In the genomic region with DNA sequence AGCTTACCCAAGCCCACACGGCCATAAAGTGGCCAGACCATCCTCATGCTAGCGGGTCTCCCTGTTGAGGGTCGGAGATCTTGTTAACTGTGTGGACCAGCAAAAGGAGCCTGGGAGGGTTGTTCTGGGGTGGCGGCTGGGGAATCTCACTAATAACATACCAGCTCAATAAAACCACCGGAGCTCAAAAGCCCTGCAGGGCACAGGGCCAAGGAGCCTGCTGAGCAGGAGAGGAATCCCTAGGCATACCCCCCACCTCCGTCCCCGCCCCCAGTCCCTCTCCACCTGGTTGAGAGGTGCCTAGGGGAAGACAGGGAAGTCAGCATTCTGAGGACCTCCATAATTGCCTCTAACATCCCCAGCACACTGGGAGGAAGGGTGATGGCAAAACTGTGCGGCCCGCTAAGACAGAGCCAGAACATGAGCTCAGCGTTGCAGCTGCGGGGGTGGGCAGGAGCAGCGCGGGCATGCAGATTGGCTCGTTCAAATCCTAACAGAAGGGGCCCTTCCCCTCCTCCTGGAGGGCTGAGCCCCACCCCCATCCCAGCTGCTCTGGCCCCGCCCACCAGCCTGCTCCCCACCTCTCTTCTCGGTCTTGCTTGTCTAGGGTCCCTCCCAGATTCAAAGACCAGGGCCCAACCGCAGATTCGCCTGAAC, we compare ENCODE assay signal across 9 mouse cellular contexts. TPM values are rescaled to one million over a fixed set of nuclear protein-coding genes. Genes with fewer than 3 reads are reported as not detected.
DNase-seq lines count a peak whose midpoint lies in the region; ATAC-seq and TF ChIP-seq lines count a peak whose summit lies in the region.
"Had no signal": no experiment of that assay in that cellular context is flagged by ENCODE, and none has a peak within 500 bp of the region (broad histone marks: within the 10 kb centered on the region; RNA-seq: fewer than 3 reads in every experiment).

No protein-coding gene starts in this region.

- H3K4me2 ChIP-seq in liver, embryonic 12.5 days = peak overlapping the region; percentile 24; the same call in 1 of the 2 replicates

- H3K4me3 ChIP-seq in gastrocnemius, adult 2 months = peak overlapping the region; percentile 51
- H3K4me3 ChIP-seq in liver, embryonic 12.5 days = no peak overlapping the region

- TF ChIP-seq CTCF in gastrocnemius, adult 2 months (IDR thresholded peaks at IDR 0.05) = no peak

- no peak overlapping the region for H3K9ac ChIP-seq in liver, embryonic 12.5 days

- peak; percentile 72 for DNase-seq in gastrocnemius, adult 2 months
- DNase-seq in gastrocnemius, adult 18-20 months (ENCODE audit: low spot score) = no peak
- peak; percentile 88 for DNase-seq in embryo, embryonic 10.5 days (ENCODE audit: low spot score)
- peak; percentile 63 to 83 for DNase-seq in gastrocnemius, postnatal 4 days (ENCODE audit: low spot score in 2 of 2)
- peak; percentile 80 for DNase-seq in kidney, postnatal 10 days
- peak; percentile 84 for DNase-seq in retina, embryonic 14.5 days (ENCODE audit: low spot score)

- 51% methylated on average over 17 of the region's 18 CpGs for WGBS in liver, embryonic 12.5 days (ENCODE audit: insufficient replicate concordance)

- H3K36me3 ChIP-seq in liver, embryonic 12.5 days = peaks cover 18% of the 10 kb centered on the region

- no peaks in the 10 kb centered on the region for H3K27me3 ChIP-seq in liver, embryonic 12.5 days (replicated peaks)

- intact Hi-C loops in gastrocnemius, adult 2 months (cut with DNase I) = no loop called here

- peaks cover 21% of the 10 kb centered on the region for H3K4me1 ChIP-seq in liver, embryonic 12.5 days

- peak overlapping the region; percentile 64 for H3K27ac ChIP-seq in gastrocnemius, adult 2 months
- H3K27ac ChIP-seq in liver, embryonic 12.5 days = no peak overlapping the region

- peak; percentile 41 for ATAC-seq in liver, embryonic 12.5 days
- no peak for ATAC-seq in inflammation-experienced regulatory T-cells, adult 6 months

- H3K9me3 ChIP-seq in liver, embryonic 12.5 days (replicated peaks) = no peaks in the 10 kb centered on the region

RNA-seq across cellular contexts. Expression of a gene that starts 20.6 kb away (rescaled TPM):
- 1 to 10 TPM; 2.8 to 4.5 TPM for total RNA-seq in gastrocnemius, adult 2 months (2021)
- 1 to 10 TPM; 2.7 to 3.9 TPM for total RNA-seq in gastrocnemius, adult 18-20 months (2021)
- 10 to 100 TPM; 33.7 to 34.6 TPM for total RNA-seq in gastrocnemius, postnatal 4 days (2021)
- polyA plus RNA-seq in liver, embryonic 12.5 days (2016; fragmentation: Nextera tagmentation; extraction: Ambion mirVana) = 3.4 TPM in 2 replicates
- polyA plus RNA-seq in inflammation-experienced regulatory T-cells, adult 6 months (2017; shearing (Covaris generic)) = under 1 TPM in 1 of 3 experiments, not detected in 2; 0.17 TPM

RNA-seq across cellular contexts. Expression of a gene that starts 28.4 kb away (rescaled TPM):
- total RNA-seq in gastrocnemius, adult 2 months (2021) = not detected
- total RNA-seq in gastrocnemius, adult 18-20 months (2021) = not detected
- not detected for total RNA-seq in gastrocnemius, postnatal 4 days (2021)
- polyA plus RNA-seq in liver, embryonic 12.5 days (2016; fragmentation: Nextera tagmentation; extraction: Ambion mirVana) = 0.29 TPM in 1 of 2 replicates, not detected in the other
- not detected for polyA plus RNA-seq in inflammation-experienced regulatory T-cells, adult 6 months (2017; shearing (Covaris generic))
- total RNA-seq: hematopoietic stem cell, adult 5-6 weeks had no signal

RNA-seq across cellular contexts. Expression of a gene that starts 51.5 kb away (rescaled TPM):
- total RNA-seq in gastrocnemius, adult 2 months (2021) = 1 to 10 TPM; 1.2 to 1.6 TPM
- 1 to 10 TPM; 1.3 to 1.9 TPM for total RNA-seq in gastrocnemius, adult 18-20 months (2021)
- 10 to 100 TPM; 11.6 to 12.3 TPM for total RNA-seq in gastrocnemius, postnatal 4 days (2021)
- polyA plus RNA-seq in liver, embryonic 12.5 days (2016; fragmentation: Nextera tagmentation; extraction: Ambion mirVana) = 38.7 TPM in 2 replicates
- polyA plus RNA-seq in inflammation-experienced regulatory T-cells, adult 6 months (2017; shearing (Covaris generic)) = 10 to 100 TPM; 10.3 to 34.2 (median 11.3) TPM

Comparison
In these comparisons a context has a peak if more than half of its experiments do, and no peak if none do; other contexts are left out.
1. RNA of a gene that starts 20.6 kb away (total RNA-seq): 33.7 to 34.6 TPM in gastrocnemius, postnatal 4 days; 2.8 to 4.5 TPM in gastrocnemius, adult 2 months and 2.7 to 3.9 TPM in gastrocnemius, adult 18-20 months; every median in the first group is over 4 times any median in the second.
2. RNA of a gene that starts 51.5 kb away (total RNA-seq): 11.6 to 12.3 TPM in gastrocnemius, postnatal 4 days; 1.3 to 1.9 TPM in gastrocnemius, adult 18-20 months and 1.2 to 1.6 TPM in gastrocnemius, adult 2 months; every median in the first group is over 4 times any median in the second.